Mouse (Mus musculus): ENCODE data around the gene Mageb18.
A peak's percentile ranks its signal among the peaks of the same experiment; 100 is the strongest.
"Not testable (repeated sequence)": the region's sequence is repeated elsewhere in the genome, so short reads cannot be mapped to it uniquely, and the experiment has no call there.

Mageb18 gene

GRCm38 (mm10) chrX:92599472-92599871 lies at the start of gene Mageb18:
Gene Mageb18, minus strand, starts transcription at chrX:92599572.
- DNase-seq = no peak

DNA sequence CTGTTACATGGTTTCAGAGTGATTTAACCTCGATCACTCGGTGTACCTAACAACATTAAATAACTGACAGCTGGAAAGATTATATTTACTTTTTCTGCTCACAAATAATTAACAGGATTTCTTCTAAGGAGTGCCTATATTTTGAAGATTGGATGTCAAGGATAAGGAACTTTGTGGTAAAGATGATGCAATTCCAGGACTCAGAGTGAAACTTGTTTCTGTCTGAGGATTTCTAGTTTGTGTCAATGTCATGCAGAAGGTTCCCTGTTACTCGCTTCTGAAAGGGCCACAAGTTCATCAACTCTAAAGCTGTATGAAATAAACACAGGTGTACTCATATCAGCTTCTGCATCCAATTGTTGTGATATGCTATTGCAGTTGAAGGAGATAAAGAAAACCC lies 13.4 kb upstream of the Mageb18 start:
- DNase-seq = no peak

- DNase-seq = no peak
Measured at GRCm38 (mm10) chrX:92610466-92610865, 11.1 kb upstream of the Mageb18 start.

DNA sequence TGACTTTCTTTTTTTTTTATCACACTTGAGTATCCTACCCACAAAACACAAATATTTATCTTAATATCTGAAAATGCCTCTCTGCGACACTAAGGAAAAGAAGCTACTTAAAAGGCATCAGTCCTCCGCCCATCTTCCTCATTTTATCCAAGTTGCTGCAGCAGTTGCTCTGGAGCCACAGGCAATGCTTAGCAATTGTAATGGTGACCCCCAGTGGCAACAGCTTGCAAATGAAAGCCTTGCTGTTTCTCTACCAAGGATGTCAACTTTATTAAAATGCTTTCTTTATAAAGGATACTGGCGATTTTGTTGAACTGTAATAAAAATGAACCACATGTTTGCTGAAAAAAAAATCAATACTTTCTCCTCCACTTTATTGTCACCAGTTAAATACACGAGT lies 2.0 kb downstream of the Mageb18 start:
- no peak for DNase-seq

DNA sequence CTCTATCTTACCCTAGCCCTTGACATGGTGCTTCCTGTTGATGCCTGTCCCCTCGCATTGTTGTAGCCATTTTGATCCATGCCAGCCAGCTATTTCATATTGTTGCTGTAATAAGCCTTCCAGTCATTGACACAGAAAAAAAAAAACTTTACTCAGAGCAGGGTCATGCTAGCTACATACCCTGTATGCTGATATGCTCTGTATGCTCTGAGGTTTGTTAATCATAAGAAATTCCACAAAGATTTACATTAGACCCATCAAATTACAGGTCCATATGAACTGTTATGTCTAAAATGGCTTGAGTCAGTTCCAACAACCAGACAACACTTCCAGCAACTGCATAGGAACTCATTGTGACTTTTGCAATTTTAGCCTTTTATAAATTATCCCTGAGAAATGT lies 71.5 kb downstream of the Mageb18 start:
- DNase-seq = no peak

GRCm38 (mm10) chrX:92498254-92498653 lies 101.1 kb downstream of the Mageb18 start:
- no peak for DNase-seq

GRCm38 (mm10) chrX:92489649-92490048 lies 109.7 kb downstream of the Mageb18 start, which contains the start of gene Gm5941:
Gene Gm5941, plus strand, starts transcription at chrX:92489949.
- DNase-seq = not testable (repeated sequence)

DNA sequence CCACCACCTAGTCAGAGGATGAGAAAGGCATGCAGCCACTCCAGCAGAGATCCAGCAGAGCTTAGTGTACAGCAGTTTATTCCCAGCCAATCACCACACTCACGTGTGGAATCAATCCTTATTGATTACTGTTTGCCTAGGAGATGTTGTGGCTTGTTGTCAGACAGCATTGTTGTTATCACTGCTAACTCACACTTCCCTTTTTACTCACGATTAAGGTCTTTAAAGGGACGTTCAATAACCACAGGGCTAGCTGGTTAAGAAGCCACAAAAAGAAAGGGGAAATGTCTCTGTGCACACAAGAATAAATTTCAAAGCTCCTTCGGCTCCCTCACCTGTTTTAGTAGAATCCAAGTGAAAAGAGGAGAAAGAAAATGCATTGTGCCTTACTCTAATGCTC lies 134.6 kb downstream of the Mageb18 start:
- no peak for DNase-seq

GRCm38 (mm10) chrX:92460496-92460895 lies 138.9 kb downstream of the Mageb18 start:
- no peak for DNase-seq

DNA sequence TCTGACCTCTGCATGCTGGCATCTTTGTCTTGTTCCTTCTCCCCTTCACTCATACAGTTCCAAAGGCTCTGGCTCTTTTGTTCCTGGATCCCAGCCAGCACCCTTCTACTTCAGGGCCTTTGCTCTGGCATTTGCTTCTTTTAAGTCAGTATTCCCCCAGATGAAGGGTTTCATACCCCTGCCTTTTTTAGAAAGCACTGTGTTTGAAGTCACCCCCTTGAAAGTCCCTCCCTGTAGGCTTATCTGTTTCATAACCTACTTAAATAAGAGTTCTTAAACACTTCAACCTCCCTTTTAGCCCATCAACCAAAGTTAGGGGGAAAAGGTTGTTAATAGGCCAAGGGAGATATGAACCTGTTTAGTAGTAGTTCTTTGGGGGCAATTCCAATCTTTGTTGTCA lies 212.0 kb downstream of the Mageb18 start:
- no peak for DNase-seq

DNA sequence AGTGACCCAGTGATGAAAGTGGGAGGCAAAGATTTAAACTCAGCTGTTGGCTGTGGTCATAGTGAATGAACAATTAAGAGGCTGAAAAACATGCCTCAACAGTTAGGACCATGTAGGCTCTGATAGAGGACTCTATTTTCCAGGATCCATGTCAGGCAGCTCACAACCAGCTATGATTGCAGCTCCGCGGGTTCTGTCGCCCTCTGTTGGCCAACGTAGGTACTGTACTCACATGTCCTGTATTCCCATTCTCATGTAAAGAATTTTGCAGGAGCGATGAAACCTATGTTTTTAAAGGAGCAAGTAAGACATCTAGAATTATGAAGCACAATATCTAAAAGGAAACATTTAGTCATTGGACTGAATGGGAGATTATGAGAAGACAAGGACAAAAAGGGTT lies 256.4 kb downstream of the Mageb18 start:
- DNase-seq = peak; percentile 35 to 58

DNA sequence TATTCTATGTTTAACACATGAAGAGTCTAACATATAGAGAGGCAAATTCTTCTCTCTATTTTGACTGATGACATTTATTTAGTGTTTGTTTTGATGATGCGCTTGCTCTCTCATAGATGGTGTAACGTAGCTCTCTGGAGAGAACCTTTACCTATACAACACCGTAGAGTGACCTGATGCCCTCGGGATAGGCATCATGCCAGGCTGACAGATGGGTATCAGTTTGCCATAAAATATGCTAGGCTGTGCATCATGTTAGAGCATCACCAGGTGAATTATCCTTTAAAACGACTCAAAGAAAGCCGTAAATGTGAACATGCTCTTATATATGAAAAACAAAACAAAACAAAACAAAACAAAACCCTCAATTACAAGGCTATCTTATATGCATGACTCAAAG lies 258.5 kb downstream of the Mageb18 start:
- peak; percentile 11 to 14 for DNase-seq

DNA sequence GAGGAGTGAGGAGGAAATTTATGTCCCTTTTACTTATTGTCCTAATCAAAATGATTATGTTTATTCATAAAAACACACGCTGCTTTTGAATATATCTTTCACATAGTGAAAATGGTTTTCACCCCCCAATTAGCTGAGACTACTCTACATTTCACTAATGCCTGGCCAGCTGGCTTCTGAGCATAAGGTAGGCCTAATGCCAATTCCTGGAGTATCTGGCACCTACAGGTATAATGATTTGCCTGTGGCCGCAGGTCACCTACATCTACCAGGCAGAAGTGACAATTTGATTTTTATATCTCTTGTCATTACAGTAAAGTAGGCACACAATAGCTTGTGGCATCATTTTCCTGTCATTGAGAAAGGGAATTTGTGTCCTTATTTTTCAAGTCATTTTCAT lies 259.8 kb downstream of the Mageb18 start:
- DNase-seq = peak; percentile 21 to 28

DNA sequence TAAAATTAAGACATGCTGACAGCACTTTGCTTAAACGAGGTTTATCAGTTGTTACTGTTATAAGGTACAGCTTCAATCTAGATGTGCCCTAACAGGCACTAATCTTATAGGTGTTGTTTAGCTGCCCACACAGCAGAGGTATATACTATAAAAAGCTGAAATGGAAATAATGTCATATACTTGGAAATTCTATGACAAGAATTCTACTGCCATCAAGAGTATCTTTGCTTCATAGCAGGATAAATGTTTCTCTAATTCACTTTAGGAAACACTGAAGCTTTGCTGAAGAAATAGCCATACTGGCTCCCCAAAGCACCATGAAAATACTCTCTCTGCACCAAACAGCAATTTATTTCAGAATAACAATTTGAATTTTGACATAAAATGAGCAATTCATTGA lies 265.9 kb downstream of the Mageb18 start:
- DNase-seq = no peak

GRCm38 (mm10) chrX:92323599-92323998 lies 275.8 kb downstream of the Mageb18 start:
- no peak for DNase-seq

GRCm38 (mm10) chrX:92280619-92281018 lies 318.8 kb downstream of the Mageb18 start:
- no peak for DNase-seq
